Mouse (Mus musculus): ENCODE data around the gene Etv1.

The Etv1 gene

DNA sequence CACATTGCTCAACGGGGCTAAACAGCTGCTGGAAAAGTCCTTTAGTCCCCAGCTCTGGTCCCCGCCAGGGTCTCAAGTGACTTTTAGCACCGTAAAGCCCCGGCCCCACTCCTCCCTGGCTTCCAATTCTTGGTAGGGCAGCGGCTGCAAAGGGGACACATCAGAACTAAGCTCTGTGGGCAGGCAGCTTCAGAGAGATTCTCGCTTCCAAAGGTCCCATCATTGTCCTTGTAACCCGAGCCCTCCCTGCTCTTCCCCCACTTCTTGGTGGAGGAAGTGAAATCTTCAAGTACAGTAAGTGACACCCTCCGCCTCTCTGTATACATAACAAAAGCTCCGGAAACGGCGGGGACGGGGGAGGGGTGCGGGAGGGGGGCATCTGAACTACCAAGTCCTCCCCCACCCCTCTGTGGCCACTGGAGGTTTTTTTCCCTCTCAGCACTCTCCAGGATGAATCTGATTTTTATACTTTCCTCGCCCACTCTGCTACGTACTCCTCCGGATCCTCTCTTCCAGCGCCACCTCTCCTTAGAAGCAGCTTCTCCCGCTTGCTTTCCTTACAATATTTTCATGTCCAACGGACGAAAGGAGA lies at the start of gene Etv1:
TSS of gene Etv1 (plus strand) at position 195 of the 592 bp plus-strand sequence.
- DNase-seq (ENCODE audit: low spot score in 2 of 2) = no peak

DNA sequence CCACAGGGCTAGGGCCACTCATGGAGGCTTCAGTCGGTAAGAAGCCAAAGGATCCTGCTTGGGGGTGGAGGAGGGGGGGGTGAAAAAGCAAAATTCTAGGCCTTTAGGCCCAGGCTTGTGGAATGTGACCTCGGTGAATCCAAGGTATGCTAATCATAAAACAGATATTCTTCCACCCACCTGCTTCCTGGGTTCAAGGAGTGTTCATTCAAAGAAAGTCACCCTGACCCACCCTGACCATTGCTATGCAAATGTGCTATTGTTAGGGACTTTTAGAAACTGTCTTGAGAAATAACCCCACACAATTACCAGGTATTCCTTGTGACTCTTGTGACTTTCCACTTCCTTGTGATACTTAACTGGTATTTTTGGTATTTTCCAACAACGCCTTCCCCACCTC lies 49.5 kb upstream of the Etv1 start:
- no peak for DNase-seq (ENCODE audit: low spot score in 2 of 2)

DNA sequence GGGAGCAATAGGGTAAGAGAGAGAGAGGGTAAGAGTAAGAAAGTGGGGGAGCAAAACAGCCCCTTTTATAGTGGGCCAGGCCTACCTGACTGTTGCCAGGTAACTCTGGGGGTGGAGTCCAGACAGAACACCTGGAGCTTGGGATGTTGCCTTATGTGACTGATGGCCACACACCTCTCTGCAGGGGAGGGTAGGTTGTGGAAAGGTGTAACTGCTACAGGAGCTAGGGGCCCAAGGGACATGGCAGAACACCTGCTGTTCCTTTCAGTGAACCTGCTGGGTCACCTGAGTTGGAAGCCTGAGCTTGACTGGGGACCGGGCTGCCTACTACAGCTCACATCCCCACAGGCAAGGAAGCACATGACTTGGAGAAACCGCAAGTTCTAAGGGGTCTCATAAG lies 48.4 kb upstream of the Etv1 start:
- DNase-seq (ENCODE audit: low spot score in 2 of 2) = no peak

DNA sequence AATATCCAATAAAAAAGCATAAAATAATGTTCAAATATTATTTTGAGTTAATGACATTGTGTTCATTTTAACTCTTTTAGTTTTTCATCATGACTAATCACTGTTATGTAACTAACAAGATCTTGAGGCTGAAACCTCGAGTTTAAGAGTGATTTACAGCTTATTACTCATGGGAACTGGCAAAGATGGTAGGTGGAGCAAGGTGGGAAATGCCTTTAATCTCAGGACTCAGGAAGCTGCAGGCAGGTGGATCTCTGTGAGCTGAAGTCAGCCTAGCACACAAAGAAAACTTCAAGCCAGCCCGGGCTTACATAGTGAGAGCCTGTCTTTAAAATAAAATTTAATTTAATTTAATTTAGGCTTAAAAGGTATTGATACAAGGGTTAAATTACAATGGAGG lies 19.9 kb upstream of the Etv1 start:
- no peak for DNase-seq (ENCODE audit: low spot score in 2 of 2)

DNA sequence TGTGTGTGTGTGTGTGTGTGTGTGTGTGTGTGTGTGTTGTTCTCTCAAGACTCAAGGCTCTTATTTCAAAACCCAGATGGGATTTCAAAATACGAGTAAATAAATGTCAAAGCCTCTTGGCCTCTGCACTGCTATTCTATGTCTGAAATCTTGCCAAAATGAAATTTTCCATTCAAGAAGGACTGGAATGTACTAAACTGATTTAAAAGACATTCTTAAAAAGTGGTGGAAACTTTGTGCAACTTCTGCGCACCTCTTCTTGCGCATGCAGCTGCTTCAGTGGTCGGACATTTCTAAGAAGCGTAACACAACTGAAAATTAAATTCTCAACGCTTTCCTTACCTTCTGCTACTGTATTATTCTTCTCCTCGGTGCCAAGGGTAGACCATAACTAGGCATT lies 1.9 kb upstream of the Etv1 start:
- no peak for DNase-seq (ENCODE audit: low spot score in 2 of 2)

DNA sequence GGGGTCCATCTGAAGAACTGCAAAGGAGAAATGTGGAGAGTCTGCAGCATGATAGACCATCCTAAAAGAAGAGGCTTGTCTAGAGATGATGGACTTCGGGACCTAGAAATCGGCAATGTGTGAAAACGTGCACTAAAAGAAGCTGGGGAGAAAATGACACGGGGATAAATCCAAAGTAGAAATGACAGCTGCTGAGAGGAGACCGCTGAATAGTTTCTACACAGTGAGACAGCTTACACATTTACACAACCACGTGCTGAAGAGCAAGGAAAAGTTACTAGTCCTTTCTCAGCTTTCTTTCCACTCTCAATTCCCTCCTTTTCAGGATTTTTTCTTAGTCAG lies 1.3 kb upstream of the Etv1 start:
- DNase-seq (ENCODE audit: low spot score in 2 of 2) = no peak

DNA sequence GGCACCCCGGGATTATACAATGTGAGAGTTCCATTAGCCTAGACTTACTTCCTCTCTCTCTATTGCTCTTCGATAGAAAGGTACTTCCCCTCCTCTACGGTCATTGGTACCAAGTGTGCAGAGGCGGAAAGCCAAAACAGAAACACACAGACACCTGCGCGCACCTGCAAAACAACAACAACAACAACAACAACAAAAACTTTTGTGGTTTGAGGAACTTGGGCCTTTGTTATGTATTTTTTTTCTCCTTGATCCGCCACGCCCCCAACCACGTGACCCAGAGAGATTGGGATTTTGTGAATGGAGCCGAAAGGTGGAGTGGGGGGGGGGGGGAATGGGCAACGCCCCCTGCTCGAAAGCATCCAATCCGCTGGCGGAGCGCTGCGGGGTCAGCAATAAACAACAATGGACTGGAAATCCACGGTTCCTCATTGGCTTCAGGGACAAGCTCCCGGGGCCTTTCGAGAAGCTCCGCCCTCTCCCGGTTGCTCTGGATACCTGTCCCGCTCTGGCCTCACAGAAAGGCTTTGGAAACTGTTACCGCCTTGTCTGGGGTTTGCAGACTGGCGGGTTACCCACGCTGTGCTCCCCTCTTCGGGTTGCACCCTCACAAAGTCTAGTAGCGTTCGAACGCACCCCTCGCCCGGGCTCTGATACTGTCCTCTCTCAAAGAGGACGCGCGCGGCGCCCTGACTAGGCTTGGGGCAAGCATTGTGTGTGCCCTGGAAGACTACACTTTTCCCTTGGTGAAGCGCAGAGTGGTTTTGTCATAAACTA lies 693 bp upstream of the Etv1 start:
- peak; percentile 73 to 75 for DNase-seq (ENCODE audit: low spot score in 2 of 2)

DNA sequence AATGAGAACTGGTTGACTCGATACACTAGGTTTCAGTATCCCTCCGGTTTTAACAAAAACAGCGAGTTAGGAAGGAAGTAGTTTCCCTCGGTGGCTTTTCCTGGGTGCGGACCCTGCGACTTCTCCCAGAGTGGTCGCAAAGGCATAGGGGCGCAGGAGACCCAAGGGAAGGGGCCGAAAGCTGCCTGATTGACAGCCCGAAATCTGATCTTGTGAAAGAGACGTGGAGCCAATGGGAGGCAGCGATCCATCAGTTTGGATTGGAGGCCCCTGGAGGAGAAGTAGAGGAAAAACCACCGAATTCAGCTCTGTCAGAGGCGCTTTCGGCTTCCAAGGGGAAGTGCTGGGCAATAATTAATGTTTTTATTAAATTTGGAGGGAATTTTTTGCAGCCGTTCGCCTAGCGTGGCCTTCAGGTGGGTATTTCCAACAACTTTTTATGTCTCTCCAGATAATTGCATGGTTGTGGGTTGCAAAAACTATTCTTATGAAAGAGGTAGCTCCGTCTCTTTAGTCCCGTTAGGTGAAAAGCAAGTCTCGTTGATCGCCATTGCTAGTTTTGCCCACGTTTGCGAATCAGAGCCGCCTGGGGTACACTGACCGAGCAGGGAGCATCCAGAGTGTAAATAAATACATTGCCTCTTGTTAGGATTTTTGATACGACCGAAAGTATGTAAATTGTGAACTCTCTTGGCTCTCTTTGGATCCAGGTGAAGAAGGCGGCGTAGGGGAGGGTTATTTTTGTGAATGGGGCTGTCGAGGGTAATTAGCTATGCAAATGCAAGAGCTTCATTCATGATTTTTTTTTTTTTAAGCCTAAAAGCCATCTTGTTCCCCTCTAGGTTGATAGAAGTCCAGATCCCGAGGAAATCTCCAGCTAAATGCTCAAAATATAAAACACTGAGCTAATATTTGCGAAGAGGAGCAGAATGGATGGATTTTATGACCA lies 1.1 kb downstream of the Etv1 start:
- DNase-seq (ENCODE audit: low spot score in 2 of 2) = peak; percentile 50 to 53

DNA sequence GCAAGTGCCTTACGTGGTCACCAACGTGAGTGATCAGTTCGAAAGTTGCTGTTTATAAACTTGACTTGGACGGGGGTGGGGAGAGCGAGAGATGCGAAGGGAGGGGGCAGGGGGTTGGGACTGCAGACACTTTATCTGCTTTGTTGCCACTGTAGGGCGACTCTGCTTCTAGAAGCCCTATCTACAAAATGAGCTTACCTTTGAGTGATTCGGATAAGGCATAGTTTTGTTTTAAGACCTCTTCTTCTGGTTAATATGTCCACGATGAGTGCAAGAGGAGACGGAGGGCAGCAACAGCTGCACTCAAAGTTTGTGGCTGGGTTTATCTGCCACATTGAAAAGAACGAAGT lies 1.8 kb downstream of the Etv1 start:
- DNase-seq (ENCODE audit: low spot score in 2 of 2) = no peak

DNA sequence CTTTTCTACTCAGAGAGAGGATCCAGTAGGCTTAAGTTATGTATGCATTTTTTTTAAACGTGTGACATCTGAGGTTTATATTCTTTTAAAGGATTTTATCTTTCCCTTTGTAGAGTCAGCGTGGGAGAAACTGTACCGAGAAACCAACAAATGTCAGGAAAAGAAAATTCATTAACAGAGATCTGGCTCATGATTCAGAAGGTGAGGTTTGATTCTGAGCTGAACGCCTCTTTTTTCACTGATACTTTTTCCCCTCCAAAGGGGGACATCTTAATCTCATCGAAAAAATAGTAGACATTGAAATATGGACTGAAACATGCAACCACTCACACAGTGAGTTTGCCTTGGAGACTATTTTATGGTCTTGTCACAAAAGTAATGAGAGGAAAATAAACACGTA lies 2.5 kb downstream of the Etv1 start:
- no peak for DNase-seq (ENCODE audit: low spot score in 2 of 2)

DNA sequence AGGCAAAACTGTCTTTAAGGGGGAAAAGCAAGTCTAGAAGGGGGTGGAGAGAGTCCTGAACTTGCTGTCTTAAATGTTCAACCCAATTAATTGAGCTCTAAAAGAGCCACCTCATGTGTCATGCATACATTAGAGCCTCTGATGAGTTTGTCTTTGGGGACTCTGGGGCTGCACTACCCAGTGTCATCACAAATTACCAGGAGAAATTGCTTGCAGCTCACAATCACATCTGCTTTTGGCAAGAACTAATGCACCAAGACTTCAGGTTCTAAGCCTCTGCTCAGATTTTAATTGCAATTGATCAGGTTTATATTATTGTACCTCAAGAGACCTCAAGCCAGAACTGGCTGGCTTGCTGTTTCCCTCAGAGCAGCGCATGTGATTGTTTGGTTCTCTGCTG lies 4.1 kb downstream of the Etv1 start:
- DNase-seq (ENCODE audit: low spot score in 2 of 2) = no peak

DNA sequence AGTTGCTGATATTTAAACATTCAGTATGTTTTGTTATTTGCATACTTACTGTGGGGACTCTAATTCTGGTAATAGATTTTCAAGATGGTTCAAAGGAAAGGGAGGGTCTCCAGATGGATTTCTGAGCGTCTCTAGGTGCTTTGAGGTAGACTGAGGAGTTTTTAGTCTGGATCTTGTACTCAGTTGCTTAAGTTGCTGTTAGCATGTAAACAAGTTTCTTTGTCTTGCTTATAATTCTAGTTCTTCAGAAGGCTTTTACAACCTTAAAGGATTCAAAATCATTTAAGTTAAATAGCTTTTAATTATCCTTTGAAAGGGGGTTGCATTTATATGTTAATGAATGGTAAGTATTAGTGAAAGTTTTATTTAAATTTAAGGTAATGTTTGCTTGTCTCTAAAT lies 5.0 kb downstream of the Etv1 start:
- no peak for DNase-seq (ENCODE audit: low spot score in 2 of 2)

DNA sequence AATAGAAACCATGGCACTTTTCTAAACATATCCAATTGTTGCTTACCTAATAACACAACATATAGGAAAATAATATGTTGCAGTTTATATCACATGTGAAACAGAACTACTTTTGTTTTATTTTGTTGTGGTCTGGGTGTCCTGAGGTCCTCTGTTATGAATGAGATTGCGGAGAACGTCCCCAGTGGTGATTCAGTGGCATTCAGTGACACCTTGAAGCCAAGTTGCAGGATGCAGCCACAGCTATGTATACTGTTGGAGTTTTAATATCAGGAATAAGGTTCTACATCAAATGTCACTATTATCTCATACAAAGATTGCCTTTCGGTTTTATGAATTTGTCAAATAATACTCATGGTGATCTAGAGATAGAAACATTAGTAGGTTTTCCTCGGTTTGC lies 7.4 kb downstream of the Etv1 start:
- no peak for DNase-seq (ENCODE audit: low spot score in 2 of 2)

DNA sequence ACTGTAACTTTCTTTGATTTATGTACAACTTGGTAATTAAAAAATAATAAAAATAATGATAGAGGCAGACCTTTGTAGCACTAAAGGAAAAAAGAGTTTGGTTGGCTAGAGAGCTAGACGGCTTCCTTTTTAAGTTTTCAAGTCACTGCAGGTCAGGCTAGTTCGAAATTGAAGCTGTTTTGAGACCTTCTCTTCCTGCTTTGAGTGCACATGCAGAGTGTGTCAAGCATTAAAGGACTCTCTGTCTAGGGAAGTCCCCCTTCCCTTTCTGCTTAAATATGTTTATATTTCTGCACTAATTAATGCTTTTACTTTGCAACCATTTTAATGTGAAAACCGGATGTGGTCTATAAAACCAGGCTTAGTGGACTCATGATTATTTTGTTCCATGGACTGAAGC lies 8.5 kb downstream of the Etv1 start:
- DNase-seq (ENCODE audit: low spot score in 2 of 2) = no peak

DNA sequence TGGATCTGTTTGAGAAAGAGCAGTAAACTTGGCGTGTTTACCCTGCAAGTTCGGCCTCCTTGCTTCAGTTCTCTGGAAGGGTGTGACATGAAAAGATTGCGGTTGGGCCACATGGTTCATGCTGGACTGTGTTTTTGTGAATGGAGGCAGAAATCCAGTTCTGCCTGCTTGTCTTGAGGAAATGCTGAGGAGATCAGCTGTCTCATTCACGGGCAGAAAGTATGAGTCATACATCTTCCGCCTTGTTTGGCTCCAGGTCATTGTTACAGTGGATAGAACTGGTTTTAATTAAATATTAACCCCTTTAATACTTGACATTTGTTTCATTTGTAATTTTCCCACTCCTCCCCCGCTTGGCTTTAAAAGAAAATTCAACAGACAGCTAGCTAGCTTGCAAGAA lies 9.4 kb downstream of the Etv1 start:
- no peak for DNase-seq (ENCODE audit: low spot score in 2 of 2)

DNA sequence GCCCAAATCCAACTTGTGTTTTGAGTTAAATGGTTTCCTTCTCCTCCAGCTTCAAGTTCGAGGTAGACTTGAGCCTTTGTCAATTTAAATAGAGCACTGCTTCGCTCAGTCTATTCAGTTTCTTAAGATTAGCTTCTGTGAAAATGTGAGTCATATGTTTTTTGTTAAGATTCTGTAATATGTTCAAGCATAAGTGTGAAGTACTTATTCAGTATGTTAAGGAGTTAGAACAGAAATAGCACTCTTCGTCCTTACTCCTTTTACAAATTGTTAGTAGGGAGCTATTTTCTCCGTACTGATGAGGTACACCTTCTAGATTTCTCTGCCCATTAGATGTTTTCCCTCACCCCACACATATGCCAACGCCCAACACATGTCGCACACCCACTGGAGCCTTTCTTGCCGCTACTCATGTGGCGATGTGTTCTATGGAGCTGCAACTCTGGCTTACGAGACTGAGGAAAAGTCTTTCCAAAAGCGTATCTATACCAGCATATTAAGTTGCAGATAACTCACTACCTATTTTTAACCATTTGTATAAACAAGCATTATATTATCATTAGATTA lies 10.7 kb downstream of the Etv1 start:
- DNase-seq (ENCODE audit: low spot score in 2 of 2) = no peak

DNA sequence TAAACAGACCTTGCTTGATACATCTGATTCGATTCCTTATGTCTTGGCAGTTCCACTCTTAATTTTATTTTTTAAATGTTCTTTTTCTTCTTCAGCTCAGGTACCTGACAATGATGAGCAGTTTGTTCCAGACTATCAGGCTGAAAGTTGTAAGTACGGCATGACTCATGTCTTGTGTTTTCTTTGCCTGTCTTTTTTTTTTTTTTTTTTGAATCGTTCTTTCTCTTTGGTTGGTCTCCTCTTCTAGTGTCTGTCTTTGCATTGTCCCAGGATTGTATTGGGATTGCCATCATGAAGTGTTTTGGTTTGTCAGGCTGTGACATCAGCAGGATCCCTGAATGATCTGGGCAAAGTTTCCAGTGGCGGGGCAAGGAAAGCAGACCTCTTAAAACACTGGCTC lies 13.9 kb downstream of the Etv1 start:
- no peak for DNase-seq (ENCODE audit: low spot score in 2 of 2)

DNA sequence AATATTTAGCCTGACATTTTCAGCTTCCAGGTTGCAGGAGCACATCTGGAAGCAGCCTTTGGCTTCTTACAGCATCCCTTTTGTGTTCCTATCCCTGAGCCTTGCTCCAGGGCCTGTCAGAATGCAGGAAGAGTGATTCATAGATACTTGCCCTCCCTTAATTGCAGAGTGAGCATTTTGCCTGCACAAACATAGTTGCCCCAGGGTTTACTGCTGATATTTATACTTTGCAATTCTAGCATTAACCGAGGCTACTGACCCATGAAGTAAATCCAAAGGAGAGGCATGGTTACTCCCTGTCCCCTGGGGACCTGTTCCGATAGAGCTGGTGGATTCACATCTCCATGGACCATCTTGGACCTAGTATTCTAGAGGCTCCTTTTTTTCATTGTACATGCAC lies 14.5 kb downstream of the Etv1 start:
- no peak for DNase-seq (ENCODE audit: low spot score in 2 of 2)

DNA sequence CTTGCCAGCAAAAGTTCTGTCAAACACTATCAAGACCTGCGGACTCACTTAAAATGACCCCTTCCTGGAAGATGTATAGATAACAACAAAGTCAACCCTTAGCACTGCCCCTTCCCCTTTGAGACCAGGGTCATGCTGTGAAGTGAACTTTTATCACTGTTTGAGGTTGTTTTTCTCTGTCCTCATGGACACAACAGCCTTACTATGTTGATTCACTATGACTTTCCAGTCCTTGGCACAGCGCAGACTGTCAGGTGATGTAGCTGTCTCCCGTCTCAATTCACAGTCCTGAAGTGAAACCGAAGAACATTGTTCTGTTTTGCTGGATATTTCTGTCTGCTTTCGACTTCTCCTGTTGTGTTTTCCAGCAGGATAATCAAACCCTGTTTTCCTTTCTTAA lies 27.9 kb downstream of the Etv1 start:
- no peak for DNase-seq (ENCODE audit: low spot score in 2 of 2)

DNA sequence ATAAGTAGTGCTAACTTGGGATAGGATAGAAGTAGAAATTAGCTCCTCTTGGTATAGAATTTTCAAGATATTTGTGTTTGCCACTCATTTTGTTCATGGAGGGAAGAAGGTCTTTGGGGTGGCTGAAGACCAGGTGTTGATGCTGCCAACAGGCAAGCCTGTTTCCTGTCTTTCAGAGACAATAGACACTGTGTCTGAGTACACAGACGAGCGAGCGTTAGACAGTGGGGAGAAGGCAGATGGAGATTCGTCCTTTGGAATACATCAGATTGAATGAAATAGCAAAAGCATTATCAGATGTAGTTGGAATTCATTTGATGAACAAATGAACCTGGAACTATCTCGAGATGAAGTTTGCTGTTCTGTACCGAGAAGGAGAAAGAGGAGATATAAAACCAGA lies 33.2 kb downstream of the Etv1 start:
- DNase-seq (ENCODE audit: low spot score in 2 of 2) = no peak

DNA sequence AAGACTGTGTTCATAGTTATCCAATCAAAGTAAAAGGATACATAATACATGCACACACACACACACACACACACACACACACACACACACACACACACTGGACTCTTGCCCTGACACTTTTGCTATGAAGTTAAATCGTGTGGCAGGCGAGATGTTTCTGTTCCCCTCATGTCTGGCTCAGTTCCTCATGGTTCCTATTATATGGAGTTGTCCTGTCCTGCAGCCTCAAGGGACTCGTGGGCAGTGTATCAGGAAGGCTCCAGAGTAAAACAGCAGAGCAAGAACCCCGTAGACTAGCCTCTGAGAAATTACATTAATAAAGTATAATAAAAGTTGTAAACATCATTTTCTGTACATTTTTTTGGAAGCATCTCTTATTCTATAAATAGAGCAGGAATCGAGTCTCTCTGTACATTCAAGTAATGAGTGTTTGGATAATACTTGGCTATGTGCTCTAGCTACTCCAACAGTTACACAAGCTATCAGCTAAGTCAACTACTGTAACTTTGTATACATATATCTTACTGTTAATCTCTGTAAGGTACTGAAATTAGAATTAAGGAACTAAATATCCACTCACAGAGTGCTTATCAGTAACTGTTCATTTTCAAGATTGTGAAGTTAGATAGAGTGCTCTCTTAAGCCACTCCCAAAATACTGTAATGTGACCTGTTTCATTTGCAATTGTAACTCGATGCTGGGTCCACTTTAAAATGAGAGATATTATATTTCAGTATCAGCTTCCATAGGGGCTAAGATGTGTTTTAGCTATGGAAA lies 35.0 kb downstream of the Etv1 start:
- DNase-seq (ENCODE audit: low spot score in 2 of 2) = no peak

DNA sequence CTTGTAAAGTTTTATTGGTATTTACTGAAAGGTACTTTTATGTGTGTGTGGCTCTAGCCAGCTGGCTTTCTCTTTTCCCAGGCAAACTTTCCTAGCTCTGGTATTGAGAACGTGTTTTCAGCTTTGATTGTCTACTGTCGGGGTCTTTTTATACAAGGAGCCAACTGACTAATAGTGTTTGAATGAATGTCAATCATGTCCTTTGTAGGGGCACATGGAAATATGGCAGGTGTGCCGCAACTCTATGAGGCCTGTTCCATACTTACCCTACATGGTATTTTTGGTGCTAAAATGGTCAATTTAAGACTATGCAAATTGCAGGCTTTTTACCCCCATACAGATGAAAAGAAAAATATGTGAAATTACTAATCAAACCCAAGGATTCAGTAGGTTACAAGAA lies 37.1 kb downstream of the Etv1 start:
- DNase-seq (ENCODE audit: low spot score in 2 of 2) = no peak
